Mouse (Mus musculus) heart, postnatal 10 days (tissue): ENCODE results near the gene Larp7. TPM values are rescaled to one million over a fixed set of nuclear protein-coding genes. Genes with fewer than 3 reads are reported as not detected.

Experiments
- DNase-seq, 2 experiments: peaks; one replicate each; pipeline ENCODE4 v3.0.0; 2021
- intact Hi-C: fragments of 180-260 bp; cut with DNase I; formaldehyde crosslinking; loops from one replicate; pipeline ENCODE4 v1.15.1; 2025
- microRNA-seq, 2 experiments: library from miRNA; unstranded; fragments of <30 nt; microRNA quantifications; one replicate each; pipeline ENCODE4 v1.2.0; 2022
- total RNA-seq, 2 experiments: library from RNA; stranded (reverse); gene quantifications; 2 replicates each; pipeline ENCODE4 v1.2.3; 2021

The Larp7 gene
- total RNA-seq, 2 experiments from 2014 or later, result 30.1 to 32.4 TPM

- no peak for DNase-seq
- intact Hi-C loops, result no loop called here
Observed at GRCm38 (mm10) chr3:127513699-127514098, 39.5 kb downstream of the Larp7 start.

GRCm38 (mm10) chr3:127512794-127513335 lies 40.3 kb downstream of the Larp7 start:
- intact Hi-C loops, result no loop called here
- no peak for DNase-seq

GRCm38 (mm10) chr3:127511786-127512746 lies 41.1 kb downstream of the Larp7 start:
- no peak for DNase-seq
- intact Hi-C loops, result no loop called here

GRCm38 (mm10) chr3:127507878-127508783 lies 45.0 kb downstream of the Larp7 start:
- intact Hi-C loops, result no loop called here
- DNase-seq, result no peak

GRCm38 (mm10) chr3:127498742-127499400 lies 54.3 kb downstream of the Larp7 start, which contains the start of gene Ank2:
Gene Ank2, minus strand, starts transcription at chr3:127499350.
- DNase-seq, result peak; percentile 61 to 63
- intact Hi-C loops, result loop anchor here (2.0 to 5.0 kb wide), 2 partner anchors 22 to 47 kb away; no protein-coding TSS in a partner anchor

- intact Hi-C loops, result loop anchor here (2.0 to 5.0 kb wide), 2 partner anchors 23 to 46 kb away; no protein-coding TSS in a partner anchor
- peak; percentile 44 to 50 for DNase-seq
Observed at GRCm38 (mm10) chr3:127498197-127498741, 54.9 kb downstream of the Larp7 start.

GRCm38 (mm10) chr3:127492663-127493062 lies 60.5 kb downstream of the Larp7 start:
- no peak for DNase-seq
- intact Hi-C loops, result no loop called here

- no peak for DNase-seq
- intact Hi-C loops, result no loop called here
Observed at GRCm38 (mm10) chr3:127487302-127487701, 65.8 kb downstream of the Larp7 start.

Small RNA genes lying within 50 kb of the gene (microRNA-seq; reads per million reads assigned to microRNA genes)
- gene Mir302a, result 2.1 to 5.4 reads per million in 2 experiments
- gene Mir302b, result 1.7 to 2.1 reads per million in 2 experiments
- gene Mir302c, result 0.24 to 0.35 reads per million in 2 experiments
- 6.6 to 8.1 reads per million in 2 experiments for gene Mir302d
- 0 reads per million in 2 experiments for gene Mir367

Other genes with a start within 250 kb of the Larp7 start
- gene Ank2, start 54.0 kb downstream of the Larp7 start, total RNA-seq, result 100 to 1,000 TPM; 289 to 290 TPM
- 1 to 10 TPM; 2.7 to 3.2 TPM for gene Zgrf1, start 140 bp upstream of the Larp7 start, total RNA-seq
- gene Neurog2, start 79.8 kb upstream of the Larp7 start, total RNA-seq, result not detected
- 1 to 10 TPM; 5.1 to 5.5 TPM for gene Alpk1, start 227.2 kb upstream of the Larp7 start, total RNA-seq
- gene Tifa, start 236.5 kb upstream of the Larp7 start, total RNA-seq, result 1 to 10 TPM; 3.1 to 3.5 TPM